Mouse (Mus musculus) hematopoietic stem cell, adult 5-6 weeks (primary cell): Measurements from ENCODE around the gene Trappc1. TPM values are rescaled to one million over a fixed set of nuclear protein-coding genes. Genes with fewer than 3 reads are reported as not detected.

Experiments
- ATAC-seq, 2 experiments: fragments of 125-278 bp in 1 of 2; replicated peaks in 1 of 2; 2 replicates each; pipeline ENCODE4 v1.8.0; 2016 to 2017; ENCODE audit warnings: inconsistent platforms in 2 of 2, mild to moderate bottlenecking in 2 of 2, moderate number of reproducible peaks in 2 of 2, low read depth in 1 of 2, moderate TSS enrichment in 1 of 2; ENCODE audit not compliant: low FRiP score in 2 of 2, poor library complexity in 2 of 2, severe bottlenecking in 2 of 2, insufficient read depth in 1 of 2, low TSS enrichment in 1 of 2
- total RNA-seq: library from RNA; stranded (forward); fragments of 172-1452, 232-1000 nt; gene quantifications from 2 replicates; pipeline ENCODE4 v1.2.3, GENCODE M21; 2017

The Trappc1 gene
- total RNA-seq, 1 experiment from 2014 or later, result 57.3 TPM

GRCm38 (mm10) chr11:69325628-69326407, 2.0 kb downstream of the Trappc1 start, which contains the start of gene Kcnab3:
TSS of gene Kcnab3 (plus strand) at chr11:69326258.
- ATAC-seq, result peak; percentile 68 to 78

- ATAC-seq, result no peak
Observed at GRCm38 (mm10) chr11:69326408-69327156, 2.8 kb downstream of the Trappc1 start.

GRCm38 (mm10) chr11:69327157-69327442, 3.3 kb downstream of the Trappc1 start:
- no peak for ATAC-seq

GRCm38 (mm10) chr11:69327648-69328047, 3.9 kb downstream of the Trappc1 start:
- ATAC-seq, result no peak

- no peak for ATAC-seq
Observed at GRCm38 (mm10) chr11:69328517-69328916, 4.7 kb downstream of the Trappc1 start.

- ATAC-seq, result no peak
Observed at GRCm38 (mm10) chr11:69331152-69331551, 7.4 kb downstream of the Trappc1 start.

- peak; percentile 73 to 79 for ATAC-seq
Observed at GRCm38 (mm10) chr11:69331929-69332405, 8.2 kb downstream of the Trappc1 start.

GRCm38 (mm10) chr11:69332713-69333253, 9.0 kb downstream of the Trappc1 start:
- ATAC-seq, result no peak

- no peak for ATAC-seq
Observed at GRCm38 (mm10) chr11:69333922-69334321, 10.1 kb downstream of the Trappc1 start.

- ATAC-seq, result no peak
Observed at GRCm38 (mm10) chr11:69334796-69335195, 11.0 kb downstream of the Trappc1 start.

- peak; percentile 29 to 40 for ATAC-seq
Observed at GRCm38 (mm10) chr11:69340161-69341131, 16.7 kb downstream of the Trappc1 start, which contains the start of gene Rnf227. TSS of gene Rnf227 (plus strand) at chr11:69340461.

- no peak for ATAC-seq
Observed at GRCm38 (mm10) chr11:69346441-69346840, 22.7 kb downstream of the Trappc1 start.

- ATAC-seq, result no peak
Observed at GRCm38 (mm10) chr11:69356544-69356943, 32.8 kb downstream of the Trappc1 start.

GRCm38 (mm10) chr11:69357690-69358089, 33.9 kb downstream of the Trappc1 start:
- ATAC-seq, result no peak

- ATAC-seq, result no peak
Observed at GRCm38 (mm10) chr11:69362021-69362420, 38.2 kb downstream of the Trappc1 start.

GRCm38 (mm10) chr11:69362479-69362878, 38.7 kb downstream of the Trappc1 start:
- ATAC-seq, result no peak

GRCm38 (mm10) chr11:69364376-69364775, 40.6 kb downstream of the Trappc1 start:
- no peak for ATAC-seq
